Mouse (Mus musculus) erythroblast, embryonic 14.5 days (primary cell): ENCODE data around the gene Lrch4.

Source experiments
- GATA1 ChIP-seq: IDR thresholded peaks from 2 replicates; pipeline ENCODE4 v1.6.1; 2012; ENCODE audit warnings: low read length, inconsistent platforms, mixed read lengths
- TAL1 ChIP-seq: IDR thresholded peaks from 3 replicates; pipeline ENCODE4 v1.6.1; 2012; ENCODE audit warnings: low read length, inconsistent platforms, mixed read lengths

- TF ChIP-seq TAL1 (no peak), GATA1 (no peak)
Measured at GRCm38 (mm10) chr5:137670240-137670639, 41.3 kb downstream of the Lrch4 start.
